Mouse (Mus musculus) hindbrain, embryonic 15.5 days (tissue): ENCODE data around the gene Tbc1d22a. TPM values are rescaled to one million over a fixed set of nuclear protein-coding genes. Genes with fewer than 3 reads are reported as not detected.

Source experiments
- ATAC-seq: fragments of 200-750 bp; cut with Nextera tagmentation; 2 replicates; pipeline ENCODE4 v1.8.0; 2017; ENCODE audit warnings: low read depth, moderate number of reproducible peaks, moderate TSS enrichment; ENCODE audit not compliant: low FRiP score
- H3K27ac ChIP-seq: fragments of 300-500 bp; sonication (generic); replicated peaks from 2 replicates; pipeline ENCODE4 v1.5.1; 2015; ENCODE audit warnings: mild to moderate bottlenecking, inconsistent platforms
- H3K27me3 ChIP-seq: fragments of 300-500 bp; sonication (generic); 2 replicates; pipeline ENCODE4 v1.6.1; 2015; ENCODE audit warnings: control low read depth, inconsistent platforms
- H3K36me3 ChIP-seq: fragments of 300-500 bp; sonication (generic); 2 replicates; pipeline ENCODE4 v1.6.1; 2015; ENCODE audit warnings: control low read depth, inconsistent platforms
- H3K4me1 ChIP-seq: fragments of 300-500 bp; sonication (generic); replicated peaks from 2 replicates; pipeline ENCODE4 v1.6.1; 2015; ENCODE audit warnings: control low read depth, inconsistent platforms
- H3K4me2 ChIP-seq: fragments of 300-500 bp; sonication (generic); 2 replicates; pipeline ENCODE4 v1.6.1; 2015; ENCODE audit warnings: moderate library complexity, mild to moderate bottlenecking, inconsistent platforms
- H3K4me3 ChIP-seq: fragments of 300-500 bp; sonication (generic); 2 replicates; pipeline ENCODE4 v1.5.1; 2015; ENCODE audit warnings: mild to moderate bottlenecking, inconsistent platforms
- H3K9ac ChIP-seq: fragments of 300-500 bp; sonication (generic); 2 replicates; pipeline ENCODE4 v1.6.1; 2015; ENCODE audit warnings: inconsistent platforms
- H3K9me3 ChIP-seq: fragments of 300-500 bp; sonication (generic); 2 replicates; pipeline ENCODE4 v1.6.1; 2016; ENCODE audit warnings: control low read depth, inconsistent platforms
- WGBS: fragments of 180-500 bp; shearing (Covaris S2); methylation state at CpG from one replicate; pipeline ENCODE4 v1.1.7; 2015; 5-methylcytosine and 5-hydroxymethylcytosine counted together
- polyA plus RNA-seq: library from polyadenylated mRNA; unstranded; fragments of >200 nt; fragmentation: Nextera tagmentation; extraction: Ambion mirVana; gene quantifications from 2 replicates; pipeline ENCODE4 v1.2.1, GENCODE M21; 2015

Gene Tbc1d22a
- polyA plus RNA-seq, 1 experiment from 2014 or later = 13.2 TPM

DNA sequence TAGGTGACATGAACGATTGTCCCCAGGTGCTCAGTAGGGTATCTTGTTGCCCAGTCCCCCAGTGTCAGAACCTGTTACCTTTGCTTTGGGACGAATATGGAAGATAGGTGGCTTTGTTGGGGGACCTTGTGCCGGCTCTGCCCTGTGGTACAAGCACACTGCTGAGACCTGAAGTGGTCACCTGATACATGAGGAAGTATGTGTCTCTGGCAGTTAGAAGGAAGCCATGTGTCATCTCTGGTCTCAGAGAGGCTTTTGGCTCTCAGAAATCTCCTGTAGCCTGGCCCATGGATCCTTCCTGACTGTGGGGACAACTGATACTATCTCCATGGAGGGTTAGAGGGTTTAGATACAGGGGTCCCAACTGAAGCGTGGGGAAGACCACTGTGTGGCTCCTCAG lies 281.9 kb downstream of the Tbc1d22a start:
- Histone ChIP-seq H3K4me3 (no peak overlapping the region), H3K9ac (no peak overlapping the region), H3K27ac (no peak overlapping the region), H3K27me3 (no peaks in the 10 kb centered on the region), H3K4me2 (no peak overlapping the region), H3K9me3 (no peaks in the 10 kb centered on the region), H3K4me1 (peaks cover 11% of the 10 kb centered on the region; the same call in 1 of the 2 replicates), H3K36me3 (no peaks in the 10 kb centered on the region)
- 93% methylated on average over 4 of the region's 4 CpGs for WGBS
- no peak for ATAC-seq

DNA sequence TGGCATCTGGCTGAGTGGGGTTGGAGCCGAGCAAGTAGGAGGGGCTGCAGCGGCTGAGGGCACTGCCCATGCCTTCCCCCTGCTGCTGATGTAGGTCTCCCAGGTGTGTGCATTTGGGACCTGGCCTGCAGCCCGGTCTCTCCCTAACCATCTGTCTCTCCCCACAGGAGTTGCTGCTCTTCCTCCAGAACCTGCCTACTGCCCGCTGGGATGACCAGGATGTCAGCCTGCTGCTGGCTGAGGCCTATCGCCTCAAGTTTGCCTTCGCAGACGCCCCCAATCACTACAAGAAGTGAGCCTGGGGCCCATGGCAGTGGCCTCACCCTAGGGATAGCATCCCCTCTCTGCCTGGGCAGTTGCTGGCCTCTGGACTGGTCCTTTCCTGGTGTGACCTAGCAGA lies 282.4 kb downstream of the Tbc1d22a start:
- peaks cover 11% of the 10 kb centered on the region; the same call in 1 of the 2 replicates for H3K4me1 ChIP-seq
- ATAC-seq = no peak
- H3K4me2 ChIP-seq = no peak overlapping the region
- H3K27me3 ChIP-seq = no peaks in the 10 kb centered on the region
- H3K36me3 ChIP-seq = no peaks in the 10 kb centered on the region
- 79% methylated on average over 7 of the region's 7 CpGs for WGBS
- H3K4me3 ChIP-seq = no peak overlapping the region
- H3K9me3 ChIP-seq = no peaks in the 10 kb centered on the region
- no peak overlapping the region for H3K27ac ChIP-seq
- no peak overlapping the region for H3K9ac ChIP-seq

DNA sequence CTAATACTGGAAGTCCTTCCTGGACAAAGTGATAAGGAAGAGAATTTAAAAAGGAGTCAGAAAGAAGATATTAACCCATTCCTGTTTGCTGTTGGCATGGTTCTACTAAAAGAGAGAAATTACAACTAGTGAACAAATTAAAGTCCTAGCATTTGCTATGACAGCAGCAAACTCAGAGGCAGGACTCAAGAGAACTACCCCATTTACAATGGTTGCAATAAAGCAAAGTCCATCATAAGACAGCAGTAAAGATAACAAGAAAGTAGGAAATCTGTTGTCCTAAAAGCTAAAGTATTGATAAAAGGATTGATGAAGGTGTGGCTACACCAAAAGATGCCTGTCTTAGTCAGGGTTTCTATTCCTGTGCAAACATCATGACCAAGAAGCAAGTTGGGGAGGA lies 286.3 kb downstream of the Tbc1d22a start:
- Histone ChIP-seq H3K9me3 (no peaks in the 10 kb centered on the region), H3K27ac (no peak overlapping the region), H3K27me3 (no peaks in the 10 kb centered on the region), H3K36me3 (no peaks in the 10 kb centered on the region), H3K9ac (no peak overlapping the region), H3K4me1 (peaks cover 11% of the 10 kb centered on the region; the same call in 1 of the 2 replicates), H3K4me2 (no peak overlapping the region), H3K4me3 (no peak overlapping the region)
- no peak for ATAC-seq

DNA sequence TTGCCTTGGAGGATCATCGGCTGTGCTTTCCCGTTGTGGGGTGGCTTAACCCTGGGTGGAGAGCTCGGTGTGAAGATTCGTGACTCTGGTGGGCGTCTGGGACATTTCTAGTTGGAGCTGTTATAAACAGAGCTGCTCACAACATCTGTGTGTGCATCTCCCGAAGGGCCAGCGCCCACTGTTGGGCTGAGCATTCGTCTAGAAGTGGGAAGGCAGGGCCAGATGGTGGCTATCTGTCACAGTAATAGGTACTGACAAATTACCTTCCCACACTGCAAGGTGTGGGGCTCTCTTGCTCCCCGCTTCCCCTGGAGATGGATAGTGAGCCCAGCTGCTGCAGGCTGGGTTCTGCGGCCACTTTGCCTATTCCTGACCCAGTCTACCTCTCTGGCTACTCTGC lies 289.2 kb downstream of the Tbc1d22a start:
- Histone ChIP-seq H3K4me2 (no peak overlapping the region), H3K27me3 (no peaks in the 10 kb centered on the region), H3K9me3 (no peaks in the 10 kb centered on the region), H3K4me3 (no peak overlapping the region), H3K9ac (no peak overlapping the region), H3K36me3 (no peaks in the 10 kb centered on the region), H3K4me1 (peaks cover 13% of the 10 kb centered on the region), H3K27ac (no peak overlapping the region)
- ATAC-seq = no peak
- WGBS = 63% methylated on average over 10 of the region's 10 CpGs

DNA sequence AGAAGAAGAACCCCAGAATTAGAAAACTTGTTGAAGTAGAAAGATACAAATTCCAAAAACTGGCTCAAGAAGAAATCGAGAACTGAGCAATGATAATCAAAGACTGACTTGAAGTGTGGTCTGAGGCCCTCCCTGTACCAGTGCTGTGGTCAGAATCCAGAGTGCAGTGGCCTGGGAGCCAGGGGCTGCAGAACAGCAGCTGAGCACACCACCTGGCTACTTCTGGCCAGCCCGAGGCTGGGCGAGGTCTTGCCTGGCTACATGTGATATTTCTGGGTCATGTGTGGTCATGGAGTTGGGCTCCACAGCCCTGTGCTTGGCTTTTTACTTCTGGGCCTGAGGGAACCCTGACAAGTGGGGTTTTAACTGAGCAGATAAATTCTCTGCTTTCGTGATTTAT lies 292.4 kb downstream of the Tbc1d22a start:
- H3K36me3 ChIP-seq = no peaks in the 10 kb centered on the region
- H3K4me1 ChIP-seq = peaks cover 36% of the 10 kb centered on the region
- no peaks in the 10 kb centered on the region for H3K27me3 ChIP-seq
- no peak overlapping the region for H3K4me2 ChIP-seq
- 85% methylated on average over 4 of the region's 4 CpGs for WGBS
- ATAC-seq = no peak
- no peak overlapping the region for H3K27ac ChIP-seq
- no peak overlapping the region for H3K9ac ChIP-seq
- no peak overlapping the region for H3K4me3 ChIP-seq
- no peaks in the 10 kb centered on the region for H3K9me3 ChIP-seq

DNA sequence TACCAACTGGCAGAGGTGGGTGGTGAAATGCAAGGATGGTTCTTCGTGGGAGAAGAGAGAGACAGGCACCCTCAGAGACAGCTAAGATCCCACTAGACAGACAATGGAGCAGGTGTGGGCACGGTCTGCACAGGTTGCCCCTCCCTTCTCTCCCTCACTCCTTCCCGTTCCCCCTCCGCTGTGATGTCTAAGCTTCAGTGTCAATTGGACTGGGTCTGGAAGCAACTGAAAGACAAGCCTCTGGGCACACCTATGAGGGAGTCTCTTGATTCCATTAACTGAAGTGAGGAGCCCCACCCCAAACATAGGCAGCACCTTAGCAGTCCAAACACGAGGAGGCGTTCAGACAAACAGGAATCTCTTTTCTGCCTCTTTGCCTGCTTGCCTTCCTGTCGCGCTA lies 293.3 kb downstream of the Tbc1d22a start:
- WGBS = 91% methylated on average over 8 of the region's 8 CpGs
- no peak for ATAC-seq
- Histone ChIP-seq H3K27ac (no peak overlapping the region), H3K9me3 (no peaks in the 10 kb centered on the region), H3K36me3 (no peaks in the 10 kb centered on the region), H3K9ac (no peak overlapping the region), H3K4me2 (no peak overlapping the region), H3K4me3 (no peak overlapping the region), H3K4me1 (peaks cover 36% of the 10 kb centered on the region), H3K27me3 (no peaks in the 10 kb centered on the region)

DNA sequence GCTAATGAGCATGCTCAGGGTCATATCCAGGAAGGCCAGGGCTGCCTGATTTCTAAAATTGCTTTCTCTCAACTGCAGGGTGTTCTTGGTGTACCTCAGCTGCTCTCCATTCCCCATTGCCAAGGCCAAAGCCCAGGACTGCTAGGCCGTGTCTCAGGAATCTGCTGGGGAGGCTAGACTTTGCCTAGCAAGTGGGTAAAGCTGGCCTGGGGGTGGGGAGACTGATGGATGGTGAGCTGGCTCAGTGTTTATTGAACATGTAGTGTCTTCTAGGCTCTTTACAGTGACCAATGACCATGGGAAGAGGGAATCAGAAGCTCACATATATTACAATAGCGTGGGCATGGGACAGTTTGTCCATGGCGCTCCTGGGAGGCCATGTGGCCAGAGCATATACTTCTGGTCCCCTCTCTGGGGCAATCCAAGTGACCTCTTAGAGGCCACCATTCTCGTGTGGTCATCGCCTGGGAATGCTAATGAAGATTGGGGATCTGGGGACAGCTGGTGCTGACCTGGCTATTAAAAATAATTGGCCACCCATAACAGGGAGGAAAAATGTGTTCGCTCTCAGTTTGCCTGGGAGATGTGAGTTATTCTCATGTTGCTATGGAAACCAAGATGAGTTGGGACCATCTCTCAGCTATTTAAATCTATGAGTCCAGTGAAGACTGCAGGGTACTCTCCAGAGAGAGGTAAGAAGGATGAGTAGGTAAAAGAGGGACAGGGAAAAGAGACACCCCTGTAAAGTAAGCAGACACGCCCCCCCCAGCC lies 294.3 kb downstream of the Tbc1d22a start:
- no peak for ATAC-seq

DNA sequence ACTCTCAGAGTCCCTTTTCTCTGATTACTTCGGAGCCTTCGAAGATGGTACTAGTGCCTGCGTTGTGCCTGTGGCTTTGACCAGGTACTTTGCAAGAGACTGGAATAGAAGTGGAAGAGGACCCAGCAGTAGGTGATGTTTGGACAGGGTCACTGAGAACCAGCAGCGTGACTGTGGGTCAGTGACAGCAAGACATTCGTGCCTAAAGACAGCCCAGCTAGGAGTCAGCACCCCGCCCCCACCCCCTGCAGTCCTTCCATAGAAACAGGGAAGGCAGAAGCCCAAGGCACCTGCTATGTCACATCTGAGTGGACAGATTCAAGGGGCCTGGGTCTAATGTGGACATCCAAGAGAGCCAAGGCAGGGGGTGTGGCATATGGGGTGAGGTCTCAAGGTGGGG lies 295.3 kb downstream of the Tbc1d22a start:
- 71% methylated on average over 6 of the region's 6 CpGs for WGBS
- ATAC-seq = no peak
- H3K27me3 ChIP-seq = no peaks in the 10 kb centered on the region
- no peak overlapping the region for H3K27ac ChIP-seq
- no peak overlapping the region for H3K4me2 ChIP-seq
- no peak overlapping the region for H3K4me3 ChIP-seq
- H3K36me3 ChIP-seq = no peaks in the 10 kb centered on the region
- H3K9ac ChIP-seq = no peak overlapping the region
- H3K4me1 ChIP-seq = peaks cover 30% of the 10 kb centered on the region
- H3K9me3 ChIP-seq = no peaks in the 10 kb centered on the region

More for the DNA sequence above, 294.3 kb downstream of the Tbc1d22a start:
- no peak overlapping the region for H3K9ac ChIP-seq
- H3K4me2 ChIP-seq = no peak overlapping the region
- H3K27ac ChIP-seq = no peak overlapping the region
- H3K36me3 ChIP-seq = no peaks in the 10 kb centered on the region
- peaks cover 31% of the 10 kb centered on the region for H3K4me1 ChIP-seq
- H3K4me3 ChIP-seq = no peak overlapping the region
- H3K27me3 ChIP-seq = no peaks in the 10 kb centered on the region
- WGBS = 55% methylated on average over 7 of the region's 7 CpGs
- no peaks in the 10 kb centered on the region for H3K9me3 ChIP-seq

DNA sequence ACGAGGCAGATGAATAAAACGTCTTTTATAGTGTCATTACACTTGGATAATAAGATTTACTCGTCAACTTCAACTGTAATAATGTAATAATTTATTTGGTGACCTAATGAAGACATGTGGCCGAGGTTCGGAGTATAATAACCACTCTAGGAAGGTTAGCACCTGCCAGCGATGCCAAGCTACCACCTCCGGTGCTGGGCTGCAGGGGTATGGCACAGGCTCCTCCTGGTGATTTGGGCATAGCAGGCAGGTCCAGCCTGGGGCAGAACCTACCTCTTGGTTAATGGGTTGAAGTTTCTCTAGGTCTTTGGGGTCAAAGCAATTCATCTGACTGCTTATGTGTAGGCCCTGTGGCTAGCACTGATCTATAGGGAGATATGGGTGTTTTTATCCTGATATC lies 296.9 kb downstream of the Tbc1d22a start:
- WGBS = 76% methylated on average over 7 of the region's 7 CpGs

DNA sequence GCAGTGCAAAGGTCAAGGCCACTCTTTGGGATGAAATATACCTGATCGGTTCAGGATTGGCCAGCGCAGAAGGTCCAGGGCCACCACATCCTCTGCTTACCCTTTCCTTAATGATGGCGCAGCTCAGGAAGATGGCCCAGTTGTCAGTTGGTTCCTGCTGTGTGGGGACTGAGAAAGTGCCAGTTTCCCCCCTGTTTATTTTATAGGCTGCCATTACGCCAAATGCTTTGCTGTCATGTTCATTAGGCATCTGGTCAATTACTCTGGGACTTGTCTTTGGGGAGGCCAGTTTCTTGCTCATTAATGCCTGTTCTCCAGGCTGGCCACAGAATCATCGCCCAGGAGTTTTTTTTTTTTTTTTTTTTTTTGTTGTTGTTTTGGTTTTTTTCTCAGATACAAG lies 299.1 kb downstream of the Tbc1d22a start:
- Histone ChIP-seq H3K27me3 (no peaks in the 10 kb centered on the region), H3K36me3 (no peaks in the 10 kb centered on the region), H3K4me2 (no peak overlapping the region), H3K4me3 (no peak overlapping the region), H3K9ac (no peak overlapping the region), H3K27ac (no peak overlapping the region), H3K4me1 (peaks cover 24% of the 10 kb centered on the region), H3K9me3 (no peaks in the 10 kb centered on the region)
- whole genome bisulfite sequencing = 70% methylated on average over 5 of the region's 5 CpGs
- no peak for ATAC-seq

More for the DNA sequence above, 296.9 kb downstream of the Tbc1d22a start:
- Histone ChIP-seq H3K36me3 (no peaks in the 10 kb centered on the region), H3K9me3 (no peaks in the 10 kb centered on the region), H3K4me1 (peaks cover 26% of the 10 kb centered on the region), H3K27ac (no peak overlapping the region), H3K4me3 (no peak overlapping the region), H3K9ac (no peak overlapping the region), H3K4me2 (no peak overlapping the region), H3K27me3 (no peaks in the 10 kb centered on the region)
- no peak for ATAC-seq

DNA sequence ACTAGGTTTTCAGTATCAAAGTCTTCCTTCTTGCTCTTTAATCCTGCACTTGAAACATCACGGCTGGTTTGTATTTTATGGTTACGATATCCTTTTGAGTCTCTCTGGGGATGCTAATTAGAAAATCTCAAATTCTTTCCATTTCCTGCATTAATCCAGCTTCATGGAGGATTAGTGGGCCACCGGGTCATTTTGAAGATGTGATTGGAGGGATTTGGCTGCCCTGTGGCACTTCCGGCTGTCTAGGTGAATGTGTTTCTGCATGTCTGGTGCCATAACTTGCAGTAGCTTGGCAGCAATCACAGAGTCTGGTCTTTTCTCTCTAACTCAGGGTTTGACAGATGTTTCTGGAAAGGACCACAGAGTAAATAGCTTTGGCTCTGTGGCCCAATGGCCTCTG lies 305.9 kb downstream of the Tbc1d22a start:
- Histone ChIP-seq H3K4me2 (no peak overlapping the region), H3K4me3 (no peak overlapping the region), H3K27ac (no peak overlapping the region), H3K9ac (no peak overlapping the region), H3K27me3 (no peaks in the 10 kb centered on the region), H3K9me3 (no peaks in the 10 kb centered on the region), H3K4me1 (no peaks in the 10 kb centered on the region), H3K36me3 (no peaks in the 10 kb centered on the region)
- no peak for ATAC-seq
- WGBS = 76% methylated on average over 4 of the region's 4 CpGs

DNA sequence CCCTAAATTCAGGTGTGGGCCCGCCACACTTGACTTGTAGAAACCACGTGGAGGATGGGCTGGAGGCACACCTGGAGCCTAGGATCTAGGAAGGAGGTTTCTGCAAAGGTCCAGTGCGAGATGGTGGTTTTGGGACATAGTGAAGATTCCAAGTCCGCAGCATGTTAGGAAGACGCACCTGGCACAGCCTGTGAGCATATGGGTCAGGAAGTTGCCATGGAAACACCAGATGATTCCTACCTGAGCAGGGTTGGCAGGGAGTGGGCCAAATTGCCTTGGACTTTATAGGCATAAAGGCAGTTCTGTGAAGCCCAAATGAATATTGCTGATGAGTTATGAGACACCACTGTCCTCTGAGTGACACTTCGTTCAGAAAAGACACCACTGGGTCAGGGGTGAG lies 321.1 kb downstream of the Tbc1d22a start:
- no peak for ATAC-seq
- no peaks in the 10 kb centered on the region for H3K9me3 ChIP-seq

DNA sequence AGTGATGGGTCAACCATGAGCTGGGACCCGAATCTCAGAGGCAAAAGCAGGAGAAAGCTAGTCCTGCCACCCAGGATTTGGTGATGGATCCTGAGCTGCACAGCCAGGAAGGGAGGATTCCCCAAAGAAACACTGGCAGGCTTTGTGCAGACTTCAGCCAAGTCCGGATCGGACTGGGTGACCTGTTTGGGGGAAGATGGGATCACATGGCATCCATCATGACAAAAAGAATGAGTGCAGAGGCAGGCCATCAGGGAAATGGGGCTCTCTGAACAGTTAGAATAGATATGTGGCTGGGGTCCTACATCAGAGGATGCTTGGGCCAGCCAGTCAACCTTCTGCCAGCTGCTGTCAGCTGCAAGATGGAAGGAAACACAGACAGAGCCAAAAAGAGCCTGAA lies 328.1 kb downstream of the Tbc1d22a start:
- 69% methylated on average over 3 of the region's 3 CpGs for WGBS
- H3K4me1 ChIP-seq = no peaks in the 10 kb centered on the region
- H3K4me3 ChIP-seq = no peak overlapping the region
- H3K9me3 ChIP-seq = no peaks in the 10 kb centered on the region
- no peaks in the 10 kb centered on the region for H3K36me3 ChIP-seq
- H3K9ac ChIP-seq = no peak overlapping the region
- no peak for ATAC-seq
- H3K4me2 ChIP-seq = no peak overlapping the region
- H3K27me3 ChIP-seq = no peaks in the 10 kb centered on the region
- no peak overlapping the region for H3K27ac ChIP-seq

More for the DNA sequence above, 321.1 kb downstream of the Tbc1d22a start:
- 85% methylated on average over 6 of the region's 6 CpGs for WGBS
- Histone ChIP-seq H3K4me2 (no peak overlapping the region), H3K4me3 (no peak overlapping the region), H3K9ac (no peak overlapping the region), H3K27ac (no peak overlapping the region), H3K36me3 (no peaks in the 10 kb centered on the region), H3K4me1 (no peaks in the 10 kb centered on the region), H3K27me3 (no peaks in the 10 kb centered on the region)
